Mouse (Mus musculus): Measurements from ENCODE around the gene Cartpt. TPM values are rescaled to one million over a fixed set of nuclear protein-coding genes. Genes with fewer than 3 reads are reported as not detected.

The Cartpt gene
- 25.8 and 34.3 TPM in 2 replicates for polyA plus RNA-seq (2014; fragmentation: Nextera tagmentation; extraction: Ambion mirVana)

GRCm38 (mm10) chr13:99900965-99901364 lies at the start of gene Cartpt:
TSS of gene Cartpt (minus strand) at chr13:99901091.
- Histone ChIP-seq H3K4me3 (replicated peaks; ENCODE audit: low read length) (peak within 1 kb of the TSS; percentile 40), H3K9me3 (ENCODE audit: control insufficient read depth, low read length) (no peaks in the 10 kb centered on the region), H3K36me3 (replicated peaks; ENCODE audit: control insufficient read depth, insufficient read depth) (no peaks in the 10 kb centered on the region), H3K4me2 (replicated peaks) (peak within 1 kb of the TSS; percentile 73), H3K27ac (no peak within 1 kb of the TSS), H3K27me3 (ENCODE audit: control insufficient read depth, insufficient read depth, low read length) (peaks cover 29% of the 10 kb centered on the region), H3K9ac (peak within 1 kb of the TSS; percentile 38), H3K4me1 (replicated peaks; ENCODE audit: control insufficient read depth, insufficient read depth, low read length) (peaks cover 5% of the 10 kb centered on the region; the same call in 1 of the 2 replicates)
- DNase-seq (ENCODE audit: low spot score): no peak
- no peak; the same call in 1 of the 2 replicates for ATAC-seq (ENCODE audit: low FRiP score)
- WGBS: 45% methylated on average over 9 of the region's 9 CpGs

GRCm38 (mm10) chr13:99947417-99947816 lies 46.5 kb upstream of the Cartpt start:
- Histone ChIP-seq H3K4me3 (replicated peaks; ENCODE audit: low read length) (no peak overlapping the region), H3K27ac (no peak overlapping the region), H3K9ac (no peak overlapping the region), H3K27me3 (ENCODE audit: control insufficient read depth, insufficient read depth, low read length) (no peaks in the 10 kb centered on the region), H3K36me3 (replicated peaks; ENCODE audit: control insufficient read depth, insufficient read depth) (0 out of 2 replicates have a peak, but pooled peaks cover 4% of the 10 kb centered on the region), H3K4me1 (replicated peaks; ENCODE audit: control insufficient read depth, insufficient read depth, low read length) (no peaks in the 10 kb centered on the region), H3K4me2 (replicated peaks) (no peak overlapping the region), H3K9me3 (ENCODE audit: control insufficient read depth, low read length) (no peaks in the 10 kb centered on the region)
- ATAC-seq (ENCODE audit: low FRiP score) (no peak), DNase-seq (ENCODE audit: low spot score) (no peak)
- WGBS: 83% methylated on average over 4 of the region's 4 CpGs

- no peaks in the 10 kb centered on the region for H3K9me3 ChIP-seq (ENCODE audit: control insufficient read depth, low read length)
- no peak overlapping the region for H3K9ac ChIP-seq
- no peak overlapping the region for H3K4me2 ChIP-seq (replicated peaks)
- H3K27me3 ChIP-seq (ENCODE audit: control insufficient read depth, insufficient read depth, low read length): no peaks in the 10 kb centered on the region
- 93% methylated on average over 2 of the region's 2 CpGs for WGBS
- H3K4me3 ChIP-seq (replicated peaks; ENCODE audit: low read length): no peak overlapping the region
- 0 out of 2 replicates have a peak, but pooled peaks cover 4% of the 10 kb centered on the region for H3K36me3 ChIP-seq (replicated peaks; ENCODE audit: control insufficient read depth, insufficient read depth)
- H3K27ac ChIP-seq: no peak overlapping the region
- no peak for DNase-seq (ENCODE audit: low spot score)
- H3K4me1 ChIP-seq (replicated peaks; ENCODE audit: control insufficient read depth, insufficient read depth, low read length): peaks cover 21% of the 10 kb centered on the region
- no peak for ATAC-seq (ENCODE audit: low FRiP score)
Observed at GRCm38 (mm10) chr13:99943525-99943924, 42.6 kb upstream of the Cartpt start.

GRCm38 (mm10) chr13:99940601-99941000 lies 39.7 kb upstream of the Cartpt start:
- 13% methylated on average over 2 of the region's 2 CpGs for WGBS
- ATAC-seq (ENCODE audit: low FRiP score): peak; percentile 89

GRCm38 (mm10) chr13:99939320-99939671 lies 38.4 kb upstream of the Cartpt start:
- Histone ChIP-seq H3K4me1 (replicated peaks; ENCODE audit: control insufficient read depth, insufficient read depth, low read length) (peaks cover 21% of the 10 kb centered on the region), H3K36me3 (replicated peaks; ENCODE audit: control insufficient read depth, insufficient read depth) (0 out of 2 replicates have a peak, but pooled peaks cover 1% of the 10 kb centered on the region), H3K4me2 (replicated peaks) (no peak overlapping the region), H3K9me3 (ENCODE audit: control insufficient read depth, low read length) (no peaks in the 10 kb centered on the region), H3K27me3 (ENCODE audit: control insufficient read depth, insufficient read depth, low read length) (no peaks in the 10 kb centered on the region), H3K4me3 (replicated peaks; ENCODE audit: low read length) (no peak overlapping the region), H3K27ac (peak overlapping the region; percentile 46; the same call in 1 of the 2 replicates), H3K9ac (no peak overlapping the region)
- 42% methylated on average over 8 of the region's 8 CpGs for WGBS
- ATAC-seq (ENCODE audit: low FRiP score): no peak
- no peak for DNase-seq (ENCODE audit: low spot score)

More at GRCm38 (mm10) chr13:99940601-99941000, 39.7 kb upstream of the Cartpt start:
- no peaks in the 10 kb centered on the region for H3K27me3 ChIP-seq (ENCODE audit: control insufficient read depth, insufficient read depth, low read length)
- H3K36me3 ChIP-seq (replicated peaks; ENCODE audit: control insufficient read depth, insufficient read depth): 0 out of 2 replicates have a peak, but pooled peaks cover 4% of the 10 kb centered on the region
- H3K9me3 ChIP-seq (ENCODE audit: control insufficient read depth, low read length): no peaks in the 10 kb centered on the region
- H3K9ac ChIP-seq: no peak overlapping the region
- H3K4me3 ChIP-seq (replicated peaks; ENCODE audit: low read length): no peak overlapping the region
- DNase-seq (ENCODE audit: low spot score): peak; percentile 67
- no peak overlapping the region for H3K4me2 ChIP-seq (replicated peaks)
- peak overlapping the region; percentile 23 for H3K27ac ChIP-seq
- H3K4me1 ChIP-seq (replicated peaks; ENCODE audit: control insufficient read depth, insufficient read depth, low read length): peaks cover 21% of the 10 kb centered on the region

- Histone ChIP-seq H3K27me3 (ENCODE audit: control insufficient read depth, insufficient read depth, low read length) (no peaks in the 10 kb centered on the region), H3K9ac (no peak overlapping the region), H3K4me1 (replicated peaks; ENCODE audit: control insufficient read depth, insufficient read depth, low read length) (peaks cover 21% of the 10 kb centered on the region), H3K9me3 (ENCODE audit: control insufficient read depth, low read length) (no peaks in the 10 kb centered on the region), H3K4me2 (replicated peaks) (no peak overlapping the region), H3K4me3 (replicated peaks; ENCODE audit: low read length) (no peak overlapping the region), H3K36me3 (replicated peaks; ENCODE audit: control insufficient read depth, insufficient read depth) (no peaks in the 10 kb centered on the region), H3K27ac (peak overlapping the region; percentile 46)
- WGBS: 67% methylated on average over 10 of the region's 10 CpGs
- DNase-seq (ENCODE audit: low spot score) (peak; percentile 50), ATAC-seq (ENCODE audit: low FRiP score) (no peak)
Observed at GRCm38 (mm10) chr13:99938606-99939319, 37.9 kb upstream of the Cartpt start.

GRCm38 (mm10) chr13:99937741-99938140 lies 36.9 kb upstream of the Cartpt start:
- DNase-seq (ENCODE audit: low spot score): peak; percentile 51
- 25% methylated on average over 3 of the region's 3 CpGs for WGBS
- Histone ChIP-seq H3K4me2 (replicated peaks) (no peak overlapping the region), H3K27ac (peak overlapping the region; percentile 26; the same call in 1 of the 2 replicates), H3K4me3 (replicated peaks; ENCODE audit: low read length) (no peak overlapping the region), H3K27me3 (ENCODE audit: control insufficient read depth, insufficient read depth, low read length) (no peaks in the 10 kb centered on the region), H3K4me1 (replicated peaks; ENCODE audit: control insufficient read depth, insufficient read depth, low read length) (peaks cover 21% of the 10 kb centered on the region), H3K9ac (no peak overlapping the region), H3K9me3 (ENCODE audit: control insufficient read depth, low read length) (no peaks in the 10 kb centered on the region), H3K36me3 (replicated peaks; ENCODE audit: control insufficient read depth, insufficient read depth) (no peaks in the 10 kb centered on the region)
- ATAC-seq (ENCODE audit: low FRiP score): peak; percentile 37; the same call in 1 of the 2 replicates

GRCm38 (mm10) chr13:99932406-99932805 lies 31.5 kb upstream of the Cartpt start:
- 89% methylated on average over 1 of the region's 1 CpGs for WGBS
- Histone ChIP-seq H3K27me3 (ENCODE audit: control insufficient read depth, insufficient read depth, low read length) (no peaks in the 10 kb centered on the region), H3K4me2 (replicated peaks) (no peak overlapping the region), H3K27ac (no peak overlapping the region), H3K4me1 (replicated peaks; ENCODE audit: control insufficient read depth, insufficient read depth, low read length) (no peaks in the 10 kb centered on the region), H3K4me3 (replicated peaks; ENCODE audit: low read length) (no peak overlapping the region), H3K9me3 (ENCODE audit: control insufficient read depth, low read length) (no peaks in the 10 kb centered on the region), H3K36me3 (replicated peaks; ENCODE audit: control insufficient read depth, insufficient read depth) (no peaks in the 10 kb centered on the region), H3K9ac (no peak overlapping the region)
- no peak for ATAC-seq (ENCODE audit: low FRiP score)
- no peak for DNase-seq (ENCODE audit: low spot score)

GRCm38 (mm10) chr13:99931502-99931901 lies 30.6 kb upstream of the Cartpt start:
- Histone ChIP-seq H3K4me1 (replicated peaks; ENCODE audit: control insufficient read depth, insufficient read depth, low read length) (no peaks in the 10 kb centered on the region), H3K4me2 (replicated peaks) (no peak overlapping the region), H3K27ac (no peak overlapping the region), H3K27me3 (ENCODE audit: control insufficient read depth, insufficient read depth, low read length) (no peaks in the 10 kb centered on the region), H3K9me3 (ENCODE audit: control insufficient read depth, low read length) (no peaks in the 10 kb centered on the region), H3K4me3 (replicated peaks; ENCODE audit: low read length) (no peak overlapping the region), H3K9ac (no peak overlapping the region), H3K36me3 (replicated peaks; ENCODE audit: control insufficient read depth, insufficient read depth) (no peaks in the 10 kb centered on the region)
- DNase-seq (ENCODE audit: low spot score) (no peak), ATAC-seq (ENCODE audit: low FRiP score) (no peak)
- 65% methylated on average over 6 of the region's 6 CpGs for WGBS

Data from hindbrain, embryonic 14.5 days (tissue).